Mouse (Mus musculus) kidney, postnatal 0 days (tissue): ENCODE data around the gene Edf1. TPM values are rescaled to one million over a fixed set of nuclear protein-coding genes. Genes with fewer than 3 reads are reported as not detected.
A peak's percentile ranks its signal among the peaks of the same experiment; 100 is the strongest.

Source experiments
- ATAC-seq: fragments of 200-750 bp; cut with Nextera tagmentation; replicated peaks from 2 replicates; pipeline ENCODE4 v1.8.0; 2017; ENCODE audit warnings: low read depth, moderate number of reproducible peaks, moderate TSS enrichment, moderate library complexity; ENCODE audit not compliant: low FRiP score
- DNase-seq: peaks from one replicate; pipeline ENCODE4 v3.0.0-alpha.2; 2016; ENCODE audit warnings: low spot score
- H3K27ac ChIP-seq: fragments of 300-500 bp; sonication (generic); 2 replicates; pipeline ENCODE4 v1.5.1; 2014; ENCODE audit warnings: mild to moderate bottlenecking
- H3K27me3 ChIP-seq: fragments of 300-500 bp; sonication (generic); 2 replicates; pipeline ENCODE4 v1.6.1; 2014; ENCODE audit warnings: low read length, mixed read lengths; ENCODE audit not compliant: insufficient read depth
- H3K36me3 ChIP-seq: fragments of 300-500 bp; sonication (generic); 2 replicates; pipeline ENCODE4 v1.6.1; 2014; ENCODE audit warnings: low read length, mixed read lengths; ENCODE audit not compliant: insufficient read depth
- H3K4me1 ChIP-seq: fragments of 300-500 bp; sonication (generic); replicated peaks from 2 replicates; pipeline ENCODE4 v1.6.1; 2014; ENCODE audit warnings: antibody characterized with exemption, low read length, mixed read lengths; ENCODE audit not compliant: insufficient read depth
- H3K4me2 ChIP-seq: fragments of 300-500 bp; sonication (generic); 2 replicates; pipeline ENCODE4 v1.6.1; 2014; ENCODE audit warnings: mild to moderate bottlenecking, low read length, moderate library complexity, mixed read lengths
- H3K4me3 ChIP-seq: fragments of 300-500 bp; sonication (generic); replicated peaks from 2 replicates; pipeline ENCODE4 v1.5.1; 2014; ENCODE audit warnings: low read depth, low read length
- H3K9ac ChIP-seq: fragments of 300-500 bp; sonication (generic); 2 replicates; pipeline ENCODE4 v1.6.1; 2014; ENCODE audit warnings: low read depth, low read length
- H3K9me3 ChIP-seq: fragments of 300-500 bp; sonication (generic); replicated peaks from 2 replicates; pipeline ENCODE4 v1.6.1; 2016; ENCODE audit warnings: low read length, inconsistent platforms, mixed read lengths
- CTCF ChIP-seq: IDR thresholded peaks from 2 replicates; pipeline ENCODE4 v1.5.1; 2016; ENCODE audit warnings: antibody characterized with exemption, low read depth, mild to moderate bottlenecking, moderate library complexity
- WGBS: fragments of 180-500 bp; shearing (Covaris S2); extraction: QIAGEN DNeasy Blood & Tissue Kit; methylation state at CpG from one replicate; pipeline ENCODE4 v1.1.7; 2014; 5-methylcytosine and 5-hydroxymethylcytosine counted together
- polyA plus RNA-seq: library from polyadenylated mRNA; unstranded; fragments of >200 nt; fragmentation: Nextera tagmentation; extraction: Ambion mirVana; gene quantifications from 2 replicates; pipeline ENCODE4 v1.2.1, GENCODE M21; 2015

Gene Edf1
- polyA plus RNA-seq, 1 experiment from 2014 or later = 351 TPM

DNA sequence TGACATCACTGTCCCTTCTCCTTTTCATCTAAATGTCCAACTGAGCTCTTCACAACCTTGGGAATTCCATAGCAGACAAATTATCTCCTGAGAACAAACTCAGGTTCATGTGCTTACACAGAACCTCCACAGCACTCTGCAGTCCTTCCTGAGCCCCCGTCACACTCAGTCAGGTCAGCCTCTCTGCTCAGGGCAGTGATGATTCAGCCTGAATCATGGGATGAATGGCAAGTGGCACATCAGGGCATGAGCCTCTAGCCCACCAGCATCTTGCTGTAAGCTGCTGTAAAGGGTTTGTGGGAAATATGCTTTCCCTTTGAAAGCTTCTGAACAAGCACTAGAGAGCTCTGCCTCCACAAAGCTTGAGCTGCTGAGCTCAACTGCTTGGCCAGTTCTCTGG is 41.1 kb downstream of the Edf1 start:
- Histone ChIP-seq H3K9me3 (no peaks in the 10 kb centered on the region), H3K4me1 (no peaks in the 10 kb centered on the region), H3K9ac (no peak overlapping the region), H3K27ac (no peak overlapping the region), H3K27me3 (no peaks in the 10 kb centered on the region), H3K36me3 (peaks cover 71% of the 10 kb centered on the region), H3K4me2 (no peak overlapping the region), H3K4me3 (no peak overlapping the region)
- no peak for DNase-seq
- 96% methylated on average over 1 of the region's 1 CpGs for WGBS
- ATAC-seq = no peak
- TF ChIP-seq CTCF = no peak

DNA sequence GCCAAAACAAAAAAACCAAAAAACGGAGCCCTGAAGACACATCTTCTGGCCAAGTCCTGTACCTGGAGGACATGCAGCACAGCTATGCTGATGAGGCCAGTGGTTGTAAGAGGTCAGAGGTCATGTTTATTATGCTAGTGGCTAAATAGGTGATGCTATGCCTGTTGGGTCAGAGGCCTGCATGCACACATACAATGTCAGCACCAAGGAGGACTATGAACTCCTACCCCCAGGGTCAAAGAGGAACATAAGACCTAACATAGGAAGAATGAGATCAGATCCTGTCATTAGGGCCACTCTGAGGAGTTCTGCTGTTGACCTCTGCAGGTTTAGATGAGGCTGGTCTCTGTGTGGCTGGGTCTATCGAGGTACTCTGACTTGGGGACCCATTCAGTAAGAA is 42.4 kb downstream of the Edf1 start:
- WGBS = 78% methylated on average over 2 of the region's 2 CpGs
- TF ChIP-seq CTCF = no peak
- Histone ChIP-seq H3K9ac (no peak overlapping the region), H3K27me3 (no peaks in the 10 kb centered on the region), H3K4me1 (no peaks in the 10 kb centered on the region), H3K4me3 (no peak overlapping the region), H3K4me2 (no peak overlapping the region), H3K27ac (no peak overlapping the region), H3K36me3 (peaks cover 66% of the 10 kb centered on the region), H3K9me3 (no peaks in the 10 kb centered on the region)
- DNase-seq (no peak), ATAC-seq (0 out of 2 replicates have a peak, but pooled peaks have one; percentile 18)

DNA sequence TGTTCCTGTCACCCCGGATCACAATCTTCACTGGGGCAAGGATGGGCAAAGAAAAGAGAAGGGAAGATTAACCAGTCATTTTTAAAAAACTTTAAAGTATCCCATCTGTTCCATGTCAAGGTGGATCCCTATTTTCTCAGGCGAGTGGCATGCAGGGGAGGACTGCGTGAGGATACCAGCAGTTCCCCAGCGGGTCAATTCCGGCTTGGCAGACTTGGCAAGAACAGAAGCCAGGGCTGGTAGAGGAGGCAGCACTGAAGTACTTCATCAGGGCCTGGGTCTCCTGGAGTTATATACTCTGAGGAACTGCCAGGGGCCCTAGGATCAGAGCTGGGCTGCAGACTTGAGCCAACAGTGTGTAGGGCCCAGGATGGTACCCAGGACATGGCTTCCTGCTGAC is 44.9 kb downstream of the Edf1 start:
- Histone ChIP-seq H3K9ac (no peak overlapping the region), H3K27ac (no peak overlapping the region), H3K36me3 (peaks cover 42% of the 10 kb centered on the region), H3K4me3 (no peak overlapping the region), H3K4me1 (peaks cover 3% of the 10 kb centered on the region; the same call in 1 of the 2 replicates), H3K4me2 (no peak overlapping the region), H3K9me3 (no peaks in the 10 kb centered on the region), H3K27me3 (no peaks in the 10 kb centered on the region)
- ATAC-seq = no peak
- no peak for TF ChIP-seq CTCF
- WGBS = 90% methylated on average over 5 of the region's 5 CpGs
- no peak for DNase-seq

DNA sequence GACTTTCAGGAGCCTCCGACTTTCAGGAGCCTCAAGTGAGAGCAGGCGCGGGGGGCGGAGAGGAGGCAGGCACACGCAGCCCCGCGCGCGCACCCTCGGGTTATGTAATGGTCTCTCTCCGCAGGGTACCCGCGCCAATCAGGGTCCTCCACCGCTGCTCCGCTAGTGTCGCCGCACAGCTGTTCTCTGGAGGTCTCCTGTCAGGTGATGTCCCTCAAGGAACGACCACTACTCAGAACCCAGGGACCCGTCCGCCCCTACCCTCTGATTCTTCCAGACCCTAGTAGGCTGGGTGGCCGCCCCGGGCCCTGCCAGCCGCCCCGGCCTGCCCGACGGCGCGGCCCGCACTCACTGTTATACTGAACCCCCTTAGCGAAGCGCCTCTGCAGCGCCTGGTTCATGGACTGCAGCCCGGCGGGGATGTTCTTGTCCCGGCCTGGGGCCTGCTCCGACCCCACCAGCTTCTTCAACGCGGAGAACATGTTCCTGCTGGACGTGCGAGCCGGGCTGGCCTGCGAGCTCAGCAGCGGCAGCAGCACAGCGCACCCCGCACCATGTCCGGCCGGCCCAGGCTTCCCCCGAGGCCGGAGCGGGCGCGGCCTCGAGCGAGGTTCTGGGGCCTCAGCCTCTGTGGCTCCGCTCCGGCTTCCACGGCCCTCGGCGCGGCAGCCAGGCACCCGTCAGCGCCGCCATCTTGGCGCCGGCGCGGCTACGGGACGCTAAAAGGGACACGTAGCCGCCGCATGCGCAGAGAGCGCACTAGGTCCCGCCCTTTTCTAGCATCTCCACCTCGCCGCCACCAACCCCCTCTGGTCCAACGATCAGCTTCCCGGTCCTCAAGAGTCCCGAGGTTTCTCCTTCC is 50.3 kb downstream of the Edf1 start, which contains the start of gene Rabl6:
Gene Rabl6 (minus strand): TSS at position 761 of the 862 bp plus-strand sequence.
- peak; percentile 94 for DNase-seq
- peak within 1 kb of the TSS; percentile 98 for H3K9ac ChIP-seq

DNA sequence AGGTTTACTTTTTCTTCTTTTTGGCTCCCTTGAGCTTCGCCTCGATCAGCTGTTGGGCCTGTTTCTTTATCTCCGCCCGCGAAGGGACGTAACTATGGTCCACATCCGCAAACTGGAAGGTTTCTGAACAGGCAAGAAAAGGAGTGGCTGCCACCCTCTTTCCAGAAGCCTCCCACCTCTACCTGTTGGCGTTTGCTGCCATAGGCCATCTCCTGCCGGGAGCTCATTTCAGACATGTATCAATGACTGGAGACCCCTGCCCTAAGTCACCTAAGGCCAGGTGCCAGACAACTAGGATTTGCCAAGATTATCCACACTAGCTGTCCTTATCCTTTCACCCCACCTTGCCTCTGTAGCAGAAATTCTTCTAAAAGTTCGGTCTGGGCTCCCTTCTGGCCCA is 51.0 kb downstream of the Edf1 start:
- Histone ChIP-seq H3K36me3 (no peaks in the 10 kb centered on the region), H3K9ac (peak overlapping the region; percentile 98; the same call in 1 of the 2 replicates), H3K4me2 (peak overlapping the region; percentile 70), H3K9me3 (no peaks in the 10 kb centered on the region), H3K27me3 (no peaks in the 10 kb centered on the region), H3K4me1 (peaks cover 9% of the 10 kb centered on the region), H3K27ac (no peak overlapping the region), H3K4me3 (peak overlapping the region; percentile 94)
- no peak for DNase-seq
- ATAC-seq = 0 out of 2 replicates have a peak, but pooled peaks have one; percentile 7
- 62% methylated on average over 10 of the region's 10 CpGs for WGBS
- TF ChIP-seq CTCF = no peak

More for the DNA sequence above, 50.3 kb downstream of the Edf1 start, which contains the start of gene Rabl6:
- ATAC-seq = peak; percentile 87
- H3K4me2 ChIP-seq = peak within 1 kb of the TSS; percentile 70
- H3K4me1 ChIP-seq = peaks cover 9% of the 10 kb centered on the region
- no peak for TF ChIP-seq CTCF
- no peaks in the 10 kb centered on the region for H3K36me3 ChIP-seq
- peak within 1 kb of the TSS; percentile 94 for H3K4me3 ChIP-seq
- peak within 1 kb of the TSS; percentile 95 for H3K27ac ChIP-seq
- WGBS = under 1% methylated on average over 80 of the region's 80 CpGs
- no peaks in the 10 kb centered on the region for H3K27me3 ChIP-seq
- H3K9me3 ChIP-seq = no peaks in the 10 kb centered on the region

Other genes with a start within 250 kb of the Edf1 start
- gene Grin1, start 238.7 kb upstream of the Edf1 start, polyA plus RNA-seq = 0.58 and 0.66 TPM in 2 replicates
- 57.9 and 59.6 TPM in 2 replicates for gene Man1b1, start 225.5 kb upstream of the Edf1 start, polyA plus RNA-seq
- 28.5 and 31.5 TPM in 2 replicates for gene Dpp7, start 201.5 kb upstream of the Edf1 start, polyA plus RNA-seq
- 80.5 and 92.8 TPM in 2 replicates for gene Uap1l1, start 192.2 kb upstream of the Edf1 start, polyA plus RNA-seq
- 17.9 and 19.3 TPM in 2 replicates for gene Sapcd2, start 185.5 kb upstream of the Edf1 start, polyA plus RNA-seq
- gene Entpd2, start 162.0 kb upstream of the Edf1 start, polyA plus RNA-seq = 6.9 and 7.8 TPM in 2 replicates
- 43.9 and 49.9 TPM in 2 replicates for gene Npdc1, start 158.5 kb upstream of the Edf1 start, polyA plus RNA-seq
- 0.06 TPM in 1 of 2 replicates, not detected in the other for gene Fut7, start 134.6 kb upstream of the Edf1 start, polyA plus RNA-seq
- gene Abca2, start 129.1 kb upstream of the Edf1 start, polyA plus RNA-seq = 9.7 and 9.8 TPM in 2 replicates
- gene Clic3, start 101.0 kb upstream of the Edf1 start, polyA plus RNA-seq = 7.7 and 10.3 TPM in 2 replicates
- gene Paxx, start 96.8 kb upstream of the Edf1 start, polyA plus RNA-seq = 42.0 and 45.0 TPM in 2 replicates
- gene Ptgds, start 87.8 kb upstream of the Edf1 start, polyA plus RNA-seq = 11.5 and 13.1 TPM in 2 replicates
- not detected in 2 replicates for gene Lcn12, start 63.9 kb upstream of the Edf1 start, polyA plus RNA-seq
- gene Fbxw5, start 57.1 kb upstream of the Edf1 start, polyA plus RNA-seq = 65.7 and 71.1 TPM in 2 replicates
- gene C8g, start 56.1 kb upstream of the Edf1 start, polyA plus RNA-seq = 7.9 and 9.6 TPM in 2 replicates
- gene Traf2, start 10.9 kb upstream of the Edf1 start, polyA plus RNA-seq = 24.4 and 28.1 TPM in 2 replicates
- 0.59 and 0.85 TPM in 2 replicates for gene Mamdc4, start 17.0 kb downstream of the Edf1 start, polyA plus RNA-seq
- gene Phpt1, start 17.4 kb downstream of the Edf1 start, polyA plus RNA-seq = 197 TPM in 2 replicates
- 0.15 and 0.16 TPM in 2 replicates for gene Ajm1, start 23.9 kb downstream of the Edf1 start, polyA plus RNA-seq
- gene Rabl6, start 50.7 kb downstream of the Edf1 start, polyA plus RNA-seq = 45.6 and 56.9 TPM in 2 replicates
- 0.32 and 0.34 TPM in 2 replicates for gene Ccdc183, start 59.8 kb downstream of the Edf1 start, polyA plus RNA-seq
- gene Tmem141, start 64.2 kb downstream of the Edf1 start, polyA plus RNA-seq = 41.7 and 43.8 TPM in 2 replicates
- 1.7 and 2.2 TPM in 2 replicates for gene Fcna, start 70.2 kb downstream of the Edf1 start, polyA plus RNA-seq
- gene Lcn8, start 95.3 kb downstream of the Edf1 start, polyA plus RNA-seq = not detected in 2 replicates
- not detected in 2 replicates for gene Lcn5, start 100.1 kb downstream of the Edf1 start, polyA plus RNA-seq
- gene Lcn6, start 118.9 kb downstream of the Edf1 start, polyA plus RNA-seq = not detected in 2 replicates
- gene Lcn10, start 124.9 kb downstream of the Edf1 start, polyA plus RNA-seq = not detected in 2 replicates
- 0.37 TPM in 1 of 2 replicates, not detected in the other for gene Obp2a, start 142.2 kb downstream of the Edf1 start, polyA plus RNA-seq
- 94.1 and 94.6 TPM in 2 replicates for gene Bmyc, start 148.9 kb downstream of the Edf1 start, polyA plus RNA-seq
- gene Obp2b, start 179.2 kb downstream of the Edf1 start, polyA plus RNA-seq = not detected in 2 replicates
- not detected in 2 replicates for gene Lcn3, start 207.7 kb downstream of the Edf1 start, polyA plus RNA-seq
- not detected in 2 replicates for gene Lcn11, start 219.2 kb downstream of the Edf1 start, polyA plus RNA-seq
- not detected in 2 replicates for gene Gm13539, start 224.4 kb downstream of the Edf1 start, polyA plus RNA-seq